ENCODE assay signal across 20 mouse cellular contexts in genomic region chr3:123411821-123412578, GRCm38 (mm10).
"Had no signal": no experiment of that assay in that cellular context is flagged by ENCODE, and none has a peak within 500 bp of the region (broad histone marks: within the 10 kb centered on the region; RNA-seq: fewer than 3 reads in every experiment).

No protein-coding gene starts in this region.

- H3K36me3 ChIP-seq: intestine, embryonic 15.5 days; limb, embryonic 10.5 days; limb, embryonic 13.5 days; liver, embryonic 12.5 days; liver, embryonic 15.5 days; lung, embryonic 15.5 days; midbrain, embryonic 10.5 days; midbrain, embryonic 13.5 days; neural tube, embryonic 13.5 days had no signal

- H3K9ac ChIP-seq: intestine, embryonic 15.5 days; limb, embryonic 13.5 days; liver, embryonic 12.5 days; liver, embryonic 15.5 days; lung, embryonic 15.5 days; midbrain, embryonic 13.5 days; neural tube, embryonic 13.5 days had no signal

- ATAC-seq: intestine, embryonic 15.5 days; liver, embryonic 12.5 days; midbrain, embryonic 13.5 days; midbrain, embryonic 16.5 days had no signal

- H3K27ac ChIP-seq: intestine, embryonic 15.5 days; limb, embryonic 10.5 days; limb, embryonic 13.5 days; liver, embryonic 12.5 days; liver, embryonic 15.5 days; lung, embryonic 15.5 days; midbrain, embryonic 10.5 days; midbrain, embryonic 13.5 days; neural tube, embryonic 13.5 days; stomach, postnatal 0 days had no signal

- H3K27me3 ChIP-seq: intestine, embryonic 15.5 days; limb, embryonic 13.5 days; liver, embryonic 12.5 days; liver, embryonic 15.5 days; lung, embryonic 15.5 days; midbrain, embryonic 13.5 days; neural tube, embryonic 13.5 days had no signal

- H3K4me2 ChIP-seq: intestine, embryonic 15.5 days; limb, embryonic 13.5 days; liver, embryonic 12.5 days; liver, embryonic 15.5 days; lung, embryonic 15.5 days; midbrain, embryonic 13.5 days; neural tube, embryonic 13.5 days had no signal

- H3K9me3 ChIP-seq: intestine, embryonic 15.5 days; limb, embryonic 10.5 days; limb, embryonic 13.5 days; liver, embryonic 12.5 days; liver, embryonic 15.5 days; lung, embryonic 15.5 days; midbrain, embryonic 10.5 days; midbrain, embryonic 13.5 days had no signal

- H3K4me1 ChIP-seq: intestine, embryonic 15.5 days; limb, embryonic 10.5 days; limb, embryonic 13.5 days; liver, embryonic 12.5 days; liver, embryonic 15.5 days; lung, embryonic 15.5 days; megakaryocyte, embryonic 14.5 days; midbrain, embryonic 13.5 days; neural tube, embryonic 13.5 days had no signal

- DNase-seq: liver; lung, adult 18-20 months; lung, postnatal 10 days; lung, postnatal 36 days; thymus, adult 2 months; thymus, postnatal 14 days; thymus, postnatal 4 days had no signal

- H3K4me3 ChIP-seq: intestine, embryonic 15.5 days; limb, embryonic 10.5 days; limb, embryonic 13.5 days; liver, embryonic 12.5 days; liver, embryonic 15.5 days; lung, embryonic 15.5 days; megakaryocyte, embryonic 14.5 days; midbrain, embryonic 10.5 days; midbrain, embryonic 13.5 days; myocyte; neural tube, embryonic 13.5 days had no signal
